Mouse (Mus musculus): ENCODE measurements around the gene Flywch1. TPM values are rescaled to one million over a fixed set of nuclear protein-coding genes. Genes with fewer than 3 reads are reported as not detected.

The Flywch1 gene
- 10 to 100 TPM; 15.1 to 21.4 TPM for polyA plus RNA-seq (2017; shearing (Covaris generic))

DNA sequence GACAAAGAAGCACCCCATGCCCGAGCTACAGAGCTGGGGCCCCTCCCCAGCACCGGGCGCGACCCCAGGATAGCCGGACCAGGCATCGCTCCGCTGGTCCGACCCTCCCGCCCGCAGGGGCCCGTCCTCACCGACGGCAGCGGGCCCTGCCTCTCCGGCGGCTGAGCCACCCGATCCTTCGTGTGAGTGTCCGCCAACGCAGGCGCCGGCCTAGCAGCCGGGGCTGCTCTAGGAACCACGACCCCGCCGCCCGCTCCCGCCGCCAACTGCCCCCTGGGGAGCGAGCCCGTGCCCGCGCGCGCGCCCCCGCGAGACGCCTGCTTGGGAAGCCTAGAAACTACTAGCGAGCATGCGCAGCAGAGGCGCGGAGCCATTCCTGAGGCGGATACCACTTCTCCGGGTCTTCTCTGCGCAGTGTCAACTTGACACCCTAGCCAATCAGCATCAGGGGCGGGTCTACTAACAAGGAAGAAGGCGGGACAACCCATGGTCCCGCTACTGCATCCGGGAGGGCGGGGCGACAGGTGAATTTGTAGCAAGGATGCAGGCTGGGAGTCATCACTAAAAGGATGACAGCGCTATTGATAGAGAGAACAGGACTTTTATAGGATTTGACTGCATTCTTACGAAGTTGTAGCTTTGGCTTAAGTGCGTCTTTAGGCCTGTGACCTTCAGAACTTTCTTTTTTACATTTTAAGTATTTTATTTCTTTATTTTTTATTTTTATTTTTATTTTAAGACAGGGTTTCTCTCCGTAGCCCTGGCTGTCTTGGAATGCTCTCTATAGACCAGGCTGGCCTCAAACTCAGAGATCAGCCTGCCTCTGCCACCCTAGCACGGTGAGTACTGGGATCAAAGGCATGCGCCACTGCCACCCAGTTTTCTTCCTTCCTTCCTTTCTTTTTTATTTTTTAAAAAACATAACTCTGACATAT lies at the start of gene Flywch1:
Gene Flywch1, minus strand, starts transcription at position 319 of the 935 bp plus-strand sequence.
- peak; percentile 95 for ATAC-seq

DNA sequence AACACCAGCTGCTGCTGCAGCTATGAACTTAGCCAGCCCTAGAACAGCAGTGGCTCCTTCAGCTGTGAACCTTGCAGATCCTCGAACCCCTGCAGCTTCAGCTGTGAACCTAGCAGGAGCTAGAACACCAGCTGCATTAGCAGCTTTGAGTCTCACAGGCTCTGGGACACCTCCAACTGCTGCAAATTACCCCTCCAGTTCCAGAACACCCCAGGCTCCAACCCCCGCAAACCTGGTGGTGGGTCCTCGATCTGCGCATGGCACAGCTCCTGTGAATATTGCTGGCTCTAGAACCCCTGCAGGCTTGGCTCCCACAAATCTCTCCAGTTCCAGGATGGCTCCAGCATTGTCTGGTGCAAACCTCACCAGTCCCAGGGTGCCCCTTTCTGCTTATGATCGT lies 49.3 kb upstream of the Flywch1 start:
- ATAC-seq = no peak

DNA sequence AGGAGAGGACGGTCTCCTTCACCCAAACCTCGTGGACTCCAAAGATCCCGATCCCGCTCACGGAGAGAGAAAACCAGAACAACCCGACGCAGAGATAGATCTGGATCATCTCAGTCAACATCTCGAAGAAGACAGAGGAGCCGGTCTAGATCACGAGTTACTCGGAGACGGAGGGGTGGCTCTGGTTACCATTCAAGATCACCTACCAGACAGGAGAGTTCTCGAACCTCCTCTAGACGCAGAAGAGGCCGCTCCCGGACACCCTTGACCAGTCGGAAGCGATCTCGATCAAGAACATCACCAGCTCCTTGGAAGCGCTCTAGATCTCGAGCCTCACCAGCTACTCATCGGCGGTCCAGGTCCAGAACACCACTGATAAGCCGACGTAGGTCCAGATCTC lies 47.8 kb upstream of the Flywch1 start:
- ATAC-seq = no peak

- no peak for ATAC-seq
Observed at GRCm38 (mm10) chr17:23818579-23818978, 47.2 kb upstream of the Flywch1 start.

GRCm38 (mm10) chr17:23815641-23816040 lies 44.2 kb upstream of the Flywch1 start:
- no peak for ATAC-seq

GRCm38 (mm10) chr17:23807918-23808317 lies 36.5 kb upstream of the Flywch1 start:
- no peak for ATAC-seq

GRCm38 (mm10) chr17:23806867-23807266 lies 35.5 kb upstream of the Flywch1 start:
- ATAC-seq = no peak

GRCm38 (mm10) chr17:23804426-23805085 lies 33.2 kb upstream of the Flywch1 start:
- peak; percentile 7 for ATAC-seq

- ATAC-seq = no peak
Observed at GRCm38 (mm10) chr17:23803366-23804041, 32.1 kb upstream of the Flywch1 start.

- peak; percentile 88 for ATAC-seq
Observed at GRCm38 (mm10) chr17:23802746-23803365, 31.5 kb upstream of the Flywch1 start.

DNA sequence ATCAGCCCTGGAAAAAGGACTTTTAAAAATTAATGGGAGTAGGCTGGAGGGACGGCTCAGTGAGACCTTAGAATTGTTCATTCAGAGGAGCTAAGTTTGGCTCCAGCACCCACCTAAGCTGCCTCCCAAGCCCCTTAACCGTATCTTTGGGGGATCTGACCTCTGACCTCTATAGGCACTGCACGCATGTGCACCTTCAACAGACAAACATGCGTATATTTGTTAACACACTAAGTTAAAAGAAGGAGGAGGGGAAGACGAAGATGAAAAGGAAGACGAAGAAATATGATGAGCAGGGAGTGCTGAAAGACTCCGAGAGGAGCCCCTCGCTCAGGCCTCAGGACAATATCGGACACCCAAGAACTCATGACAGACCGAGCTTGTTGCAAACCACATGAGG lies 30.2 kb upstream of the Flywch1 start:
- no peak for ATAC-seq

DNA sequence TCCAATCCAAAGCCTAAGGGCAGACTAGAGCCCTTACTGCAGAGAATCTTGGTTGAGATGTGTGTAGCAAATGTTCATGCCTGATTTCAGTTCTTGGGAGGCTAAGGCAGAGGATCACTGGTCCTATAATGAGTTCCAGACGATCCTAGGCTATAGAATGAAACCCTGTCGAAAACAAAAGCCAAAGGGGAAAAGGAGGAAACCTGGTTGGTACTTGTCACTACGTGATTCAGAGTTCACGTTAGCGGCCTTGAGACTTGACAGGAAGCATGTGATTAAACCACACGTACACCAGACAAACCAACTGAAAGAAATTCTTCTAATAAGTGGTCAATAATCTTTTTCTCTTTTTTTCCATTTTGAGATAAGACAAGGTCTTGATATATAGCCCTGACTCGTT lies 25.9 kb upstream of the Flywch1 start:
- ATAC-seq = peak; percentile 91

- no peak for ATAC-seq
Observed at GRCm38 (mm10) chr17:23795323-23795722, 23.9 kb upstream of the Flywch1 start.

DNA sequence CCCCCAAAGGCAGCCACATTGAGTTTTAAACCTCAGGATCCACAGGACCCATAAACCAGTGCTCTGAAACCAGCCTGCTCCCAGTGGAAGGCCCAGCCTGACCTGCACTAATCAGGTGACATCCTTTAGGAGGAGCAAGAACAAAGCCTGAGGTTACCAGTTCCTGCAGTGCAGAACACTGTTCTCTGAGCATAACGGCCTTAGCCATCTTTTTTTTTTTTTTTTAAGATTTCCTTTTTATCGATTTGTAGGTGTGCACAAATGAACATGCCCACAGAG lies 19.6 kb upstream of the Flywch1 start:
- ATAC-seq = peak; percentile 60

GRCm38 (mm10) chr17:23790269-23791078 lies 19.1 kb upstream of the Flywch1 start, which contains the start of gene Srrm2:
Gene Srrm2 (plus strand): TSS chr17:23790532.
- ATAC-seq = peak; percentile 66

DNA sequence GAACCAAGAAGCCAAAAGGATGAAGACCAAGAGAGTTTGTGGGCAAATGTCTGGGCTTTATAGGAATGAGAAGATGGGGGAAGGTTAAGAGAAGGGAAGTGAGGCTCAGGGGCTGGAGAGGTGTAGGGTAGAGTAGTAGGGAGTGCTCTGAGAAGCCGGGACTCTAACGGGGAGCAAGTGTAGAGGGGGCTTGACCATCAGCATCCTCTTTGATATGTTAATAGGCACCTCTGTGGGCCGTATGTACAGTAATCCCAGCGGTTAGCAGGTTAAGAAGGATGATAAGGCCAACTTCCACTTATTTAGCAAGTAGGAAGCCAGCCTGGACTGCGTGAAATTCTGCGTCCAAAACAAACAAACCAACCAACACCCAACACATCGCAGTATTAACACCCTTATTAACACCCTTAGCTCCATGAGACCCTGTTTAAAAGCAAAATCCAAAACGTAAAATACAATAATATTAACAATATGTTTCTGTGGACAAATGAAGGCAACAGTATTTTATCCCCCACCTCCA lies 18.4 kb upstream of the Flywch1 start:
- ATAC-seq = no peak

DNA sequence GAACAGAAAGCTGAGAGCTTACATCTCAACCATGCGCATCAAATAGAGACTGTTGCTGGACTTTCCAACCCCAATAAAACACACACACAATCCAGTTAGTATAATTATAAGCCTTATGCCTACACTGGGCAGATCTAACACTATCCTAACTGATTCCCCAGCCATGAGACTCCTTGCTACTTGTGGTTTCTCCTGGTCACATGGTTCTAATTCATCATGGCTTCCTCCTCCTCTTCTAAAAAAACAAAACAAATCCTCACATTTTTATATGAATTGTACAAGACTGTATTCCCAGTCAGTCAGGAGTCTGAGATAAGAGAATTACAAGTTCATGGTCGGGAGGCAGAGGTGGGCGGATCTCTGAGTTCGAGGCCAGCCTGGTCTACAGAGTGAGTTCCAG lies 17.6 kb upstream of the Flywch1 start:
- ATAC-seq = no peak

DNA sequence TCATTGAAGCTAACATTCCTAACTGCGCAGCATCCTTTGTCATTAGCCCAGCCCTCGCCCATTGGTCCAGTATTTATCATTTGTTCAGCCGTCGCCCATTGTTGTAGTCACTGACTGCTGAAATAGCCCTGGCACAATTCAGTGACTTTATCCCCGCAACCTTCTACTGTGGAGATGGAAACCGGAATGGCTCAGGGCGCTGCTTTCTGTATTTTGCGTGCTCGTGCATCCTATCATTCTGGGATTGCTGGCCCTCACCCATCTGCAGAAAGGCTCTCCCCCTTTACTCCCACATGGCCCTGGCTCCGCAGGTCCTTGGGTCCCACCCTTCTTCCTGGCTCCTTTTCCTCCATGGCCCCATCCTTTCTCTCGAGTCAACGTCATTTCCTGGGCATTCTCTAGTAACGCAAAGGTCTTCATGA lies 15.1 kb upstream of the Flywch1 start:
- no peak for ATAC-seq

DNA sequence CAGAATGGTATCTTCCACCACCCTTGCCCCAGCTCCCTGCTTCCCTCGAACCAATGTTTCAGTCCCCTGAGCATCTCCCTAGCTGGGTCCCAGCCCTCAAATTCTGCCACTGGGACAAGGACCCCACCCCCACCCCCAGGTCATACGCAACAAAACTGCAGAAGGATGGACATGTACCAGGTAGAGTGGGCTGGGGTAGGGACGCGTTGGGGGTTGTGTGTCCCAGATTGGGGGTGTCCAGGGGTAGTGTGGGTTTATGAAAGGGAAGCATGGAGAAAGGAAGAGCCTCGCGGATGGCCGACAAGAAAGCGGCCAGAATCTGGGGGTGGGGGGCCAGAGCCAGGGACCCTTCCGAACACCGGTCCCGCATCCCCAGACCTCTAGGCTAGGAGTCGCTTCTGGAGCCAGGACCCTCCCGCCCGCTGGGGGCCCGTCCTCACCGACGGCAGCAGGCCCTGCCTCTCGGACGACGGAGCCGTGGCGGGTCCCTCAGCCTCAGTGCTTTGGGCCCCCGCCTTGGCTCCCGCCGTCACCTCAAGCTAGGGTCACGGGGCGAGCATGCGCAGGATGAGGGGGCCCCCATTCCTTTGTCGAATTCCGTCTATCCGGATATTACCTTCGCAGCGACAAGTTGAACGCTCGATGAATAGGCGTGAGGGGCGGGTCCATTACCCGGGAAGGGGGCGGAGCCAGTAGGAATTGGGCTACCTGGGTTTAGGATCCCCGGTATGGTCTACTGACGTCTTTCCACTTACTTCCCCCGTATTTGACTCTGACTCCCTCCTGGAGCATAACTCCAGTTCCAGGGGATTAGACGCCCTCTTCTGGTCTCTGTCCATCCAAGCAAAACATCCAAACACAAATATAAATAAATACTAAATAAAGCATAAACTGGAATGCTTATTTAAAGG lies 14.4 kb upstream of the Flywch1 start, which contains the start of gene Flywch2:
Gene Flywch2, minus strand, starts transcription at position 521 of the 911 bp plus-strand sequence.
- peak; percentile 83 for ATAC-seq

GRCm38 (mm10) chr17:23783352-23783751 lies 11.9 kb upstream of the Flywch1 start:
- no peak for ATAC-seq

- no peak for ATAC-seq
Observed at GRCm38 (mm10) chr17:23778447-23778846, 7.0 kb upstream of the Flywch1 start.
